Mouse (Mus musculus) neural tube, embryonic 13.5 days (tissue): ENCODE data around the gene Ctdsp2. TPM values are rescaled to one million over a fixed set of nuclear protein-coding genes. Genes with fewer than 3 reads are reported as not detected.

Experiments
- ATAC-seq: fragments of 200-750 bp; cut with Nextera tagmentation; 2 replicates; pipeline ENCODE4 v1.8.0; 2017; ENCODE audit warnings: low read depth, mild to moderate bottlenecking, moderate TSS enrichment, moderate library complexity
- H3K27ac ChIP-seq: fragments of 300-500 bp; sonication (generic); replicated peaks from 2 replicates; pipeline ENCODE4 v1.5.1; 2015; ENCODE audit warnings: moderate library complexity, mild to moderate bottlenecking, inconsistent platforms
- H3K27me3 ChIP-seq: fragments of 300-500 bp; sonication (generic); 2 replicates; pipeline ENCODE4 v1.6.1; 2015; ENCODE audit warnings: mild to moderate bottlenecking, inconsistent platforms
- H3K36me3 ChIP-seq: fragments of 300-500 bp; sonication (generic); 2 replicates; pipeline ENCODE4 v1.6.1; 2015; ENCODE audit warnings: mild to moderate bottlenecking, inconsistent platforms
- H3K4me1 ChIP-seq: fragments of 300-500 bp; sonication (generic); replicated peaks from 2 replicates; pipeline ENCODE4 v1.6.1; 2015; ENCODE audit warnings: inconsistent platforms
- H3K4me2 ChIP-seq: fragments of 300-500 bp; sonication (generic); 2 replicates; pipeline ENCODE4 v1.6.1; 2015; ENCODE audit warnings: inconsistent platforms, mild to moderate bottlenecking, moderate library complexity
- H3K4me3 ChIP-seq: fragments of 300-500 bp; sonication (generic); 2 replicates; pipeline ENCODE4 v1.5.1; 2015; ENCODE audit warnings: mild to moderate bottlenecking, inconsistent platforms
- H3K9ac ChIP-seq: fragments of 300-500 bp; sonication (generic); 2 replicates; pipeline ENCODE4 v1.6.1; 2015; ENCODE audit warnings: moderate library complexity, mild to moderate bottlenecking, inconsistent platforms
- H3K9me3 ChIP-seq: fragments of 300-500 bp; sonication (generic); 2 replicates; pipeline ENCODE4 v1.6.1; 2016; ENCODE audit warnings: inconsistent platforms
- WGBS: fragments of 180-500 bp; shearing (Covaris S2); methylation state at CpG from one replicate; pipeline ENCODE4 v1.1.7; 2015; 5-methylcytosine and 5-hydroxymethylcytosine counted together
- polyA plus RNA-seq: library from polyadenylated mRNA; unstranded; fragments of >200 nt; fragmentation: Nextera tagmentation; extraction: Ambion mirVana; gene quantifications from 2 replicates; pipeline ENCODE4 v1.2.1, GENCODE M21; 2015

Ctdsp2 gene
- polyA plus RNA-seq, 1 experiment from 2014 or later: 21.9 TPM

DNA sequence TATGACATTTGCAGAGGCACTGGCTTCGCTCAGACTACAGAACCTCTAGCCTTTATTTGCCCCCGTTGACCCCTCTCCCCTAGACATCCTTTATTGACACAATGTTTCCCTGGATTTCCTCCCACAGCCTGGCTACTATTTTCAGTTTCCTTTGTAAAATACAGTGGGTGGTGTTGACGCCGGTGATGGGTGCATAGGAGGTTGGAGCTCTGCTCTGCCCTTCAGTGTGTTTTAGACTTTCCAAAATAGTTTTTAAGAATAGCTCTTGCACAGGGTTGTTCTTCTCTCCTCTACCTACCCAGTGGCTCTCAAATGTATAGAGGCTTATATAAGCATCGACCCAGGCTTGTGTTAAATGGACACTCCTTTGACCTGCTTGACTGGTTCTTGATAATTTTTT, 28.7 kb upstream of the Ctdsp2 start:
- WGBS: 68% methylated on average over 5 of the region's 5 CpGs
- no peak for ATAC-seq

DNA sequence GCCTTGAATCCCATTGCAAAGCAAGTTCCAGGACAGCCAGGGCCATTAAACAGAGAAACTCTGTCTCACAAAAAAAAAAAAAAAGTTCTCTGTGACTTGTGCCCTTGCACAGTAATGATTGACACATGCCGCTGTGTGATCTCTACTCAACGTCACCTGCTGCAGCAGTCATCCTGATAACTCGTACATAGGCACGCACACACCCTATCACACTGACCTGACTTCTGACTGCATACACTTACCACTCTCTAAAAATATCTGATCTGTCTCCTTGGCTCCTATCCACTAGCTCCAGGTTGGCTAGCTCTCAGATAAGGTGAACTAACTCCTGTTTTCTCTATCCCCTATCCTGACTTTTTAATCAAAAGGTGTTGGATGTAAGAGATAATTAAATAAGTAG, 27.9 kb upstream of the Ctdsp2 start:
- no peak for ATAC-seq
- H3K27me3 ChIP-seq: peaks cover 33% of the 10 kb centered on the region
- no peaks in the 10 kb centered on the region for H3K4me1 ChIP-seq

More for the DNA sequence above, 28.7 kb upstream of the Ctdsp2 start:
- no peaks in the 10 kb centered on the region for H3K4me1 ChIP-seq
- H3K27me3 ChIP-seq: peaks cover 25% of the 10 kb centered on the region
- no peaks in the 10 kb centered on the region for H3K36me3 ChIP-seq
- H3K9ac ChIP-seq: no peak overlapping the region
- H3K27ac ChIP-seq: no peak overlapping the region
- peaks cover 6% of the 10 kb centered on the region; the same call in 1 of the 2 replicates for H3K9me3 ChIP-seq
- no peak overlapping the region for H3K4me3 ChIP-seq
- no peak overlapping the region for H3K4me2 ChIP-seq

DNA sequence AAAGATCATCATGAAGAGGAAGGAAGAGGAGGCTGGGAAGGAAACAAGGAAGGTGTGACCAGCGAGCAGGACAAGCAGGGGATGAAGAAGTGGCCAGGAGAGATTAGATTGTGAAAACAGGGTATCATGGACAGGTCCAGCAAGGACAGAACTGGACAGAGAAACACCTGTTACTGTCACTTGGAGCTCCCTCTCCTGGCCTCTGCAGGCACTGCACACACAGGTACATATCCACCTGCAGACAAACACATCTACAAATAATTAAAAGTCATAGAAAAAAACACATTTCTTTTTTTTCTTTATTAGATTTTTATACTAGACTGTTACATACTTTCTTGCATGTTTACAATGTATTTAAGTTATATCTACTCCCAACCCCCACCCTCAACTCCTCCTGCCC, 26.1 kb upstream of the Ctdsp2 start:
- Histone ChIP-seq H3K9me3 (no peaks in the 10 kb centered on the region), H3K27ac (no peak overlapping the region), H3K4me2 (no peak overlapping the region), H3K4me1 (peaks cover 12% of the 10 kb centered on the region), H3K9ac (no peak overlapping the region), H3K36me3 (no peaks in the 10 kb centered on the region), H3K27me3 (peaks cover 46% of the 10 kb centered on the region), H3K4me3 (no peak overlapping the region)
- no peak for ATAC-seq
- WGBS: 92% methylated on average over 1 of the region's 1 CpGs

More for the DNA sequence above, 27.9 kb upstream of the Ctdsp2 start:
- H3K9me3 ChIP-seq: peaks cover 5% of the 10 kb centered on the region; the same call in 1 of the 2 replicates
- 96% methylated on average over 4 of the region's 4 CpGs for WGBS
- H3K4me3 ChIP-seq: no peak overlapping the region
- no peak overlapping the region for H3K9ac ChIP-seq
- no peak overlapping the region for H3K4me2 ChIP-seq
- H3K36me3 ChIP-seq: no peaks in the 10 kb centered on the region
- no peak overlapping the region for H3K27ac ChIP-seq

DNA sequence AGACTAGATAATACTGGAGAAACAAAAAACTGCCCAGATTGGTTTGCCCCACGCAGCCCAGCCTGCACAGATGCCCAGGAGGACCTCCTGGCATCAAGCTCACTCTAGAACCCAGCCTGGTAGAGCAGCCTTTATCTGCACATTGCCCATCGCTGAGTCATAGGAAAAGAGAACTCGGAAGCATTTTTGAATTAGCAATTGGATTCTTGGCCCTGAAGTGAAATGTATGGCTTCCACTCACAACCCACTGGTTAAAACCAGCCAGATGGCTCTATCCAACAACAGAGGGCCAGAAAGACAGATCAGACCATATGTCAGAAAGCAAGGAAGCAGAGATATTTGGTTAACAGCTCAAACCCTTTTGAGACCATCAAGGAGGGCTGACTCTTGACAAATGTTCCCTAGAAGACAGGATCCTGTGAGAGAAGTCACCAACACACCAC, 25.5 kb upstream of the Ctdsp2 start:
- Histone ChIP-seq H3K4me1 (peaks cover 18% of the 10 kb centered on the region), H3K36me3 (no peaks in the 10 kb centered on the region), H3K27ac (no peak overlapping the region), H3K27me3 (peaks cover 46% of the 10 kb centered on the region), H3K4me3 (no peak overlapping the region), H3K4me2 (no peak overlapping the region), H3K9me3 (no peaks in the 10 kb centered on the region), H3K9ac (no peak overlapping the region)
- 89% methylated on average over 3 of the region's 3 CpGs for WGBS
- no peak for ATAC-seq

DNA sequence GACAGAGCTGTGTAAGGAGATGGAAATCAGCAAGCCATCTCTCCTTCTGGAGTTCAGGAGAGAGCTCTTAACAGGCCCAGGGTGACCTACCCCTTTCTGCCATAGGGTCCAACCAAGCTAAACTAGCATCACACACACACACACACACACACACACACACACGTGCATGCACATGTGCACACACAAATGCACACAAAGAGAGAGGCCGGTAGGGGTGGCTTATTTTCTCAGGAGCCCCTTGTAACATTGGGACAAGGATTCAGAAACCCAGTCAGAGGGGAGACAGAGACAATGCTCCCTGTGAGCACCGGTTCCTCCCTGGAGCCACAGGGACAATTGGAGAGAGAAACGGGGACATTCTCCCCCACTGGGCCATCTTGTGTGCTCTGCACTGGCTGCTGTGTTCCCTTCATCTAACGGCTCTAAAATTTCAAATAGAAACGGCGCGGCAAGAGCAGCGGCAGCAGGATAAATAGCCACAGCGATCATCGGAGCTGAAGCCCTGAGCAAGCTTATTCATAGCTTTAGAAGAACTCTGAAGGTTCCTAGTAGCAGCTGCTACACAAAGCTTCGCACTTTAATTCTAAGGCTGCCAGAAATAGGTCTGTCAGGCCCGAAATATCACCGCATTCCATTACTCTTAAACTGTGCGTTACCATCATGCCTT, 21.7 kb upstream of the Ctdsp2 start:
- Histone ChIP-seq H3K4me2 (peak overlapping the region; percentile 47), H3K27ac (peak overlapping the region; percentile 82), H3K9me3 (no peaks in the 10 kb centered on the region), H3K36me3 (no peaks in the 10 kb centered on the region), H3K9ac (peak overlapping the region; percentile 49), H3K4me1 (peaks cover 21% of the 10 kb centered on the region), H3K4me3 (peak overlapping the region; percentile 17; the same call in 1 of the 2 replicates), H3K27me3 (peaks cover 64% of the 10 kb centered on the region)
- 4% methylated on average over 15 of the region's 15 CpGs for WGBS
- peak; percentile 25; the same call in 1 of the 2 replicates for ATAC-seq

DNA sequence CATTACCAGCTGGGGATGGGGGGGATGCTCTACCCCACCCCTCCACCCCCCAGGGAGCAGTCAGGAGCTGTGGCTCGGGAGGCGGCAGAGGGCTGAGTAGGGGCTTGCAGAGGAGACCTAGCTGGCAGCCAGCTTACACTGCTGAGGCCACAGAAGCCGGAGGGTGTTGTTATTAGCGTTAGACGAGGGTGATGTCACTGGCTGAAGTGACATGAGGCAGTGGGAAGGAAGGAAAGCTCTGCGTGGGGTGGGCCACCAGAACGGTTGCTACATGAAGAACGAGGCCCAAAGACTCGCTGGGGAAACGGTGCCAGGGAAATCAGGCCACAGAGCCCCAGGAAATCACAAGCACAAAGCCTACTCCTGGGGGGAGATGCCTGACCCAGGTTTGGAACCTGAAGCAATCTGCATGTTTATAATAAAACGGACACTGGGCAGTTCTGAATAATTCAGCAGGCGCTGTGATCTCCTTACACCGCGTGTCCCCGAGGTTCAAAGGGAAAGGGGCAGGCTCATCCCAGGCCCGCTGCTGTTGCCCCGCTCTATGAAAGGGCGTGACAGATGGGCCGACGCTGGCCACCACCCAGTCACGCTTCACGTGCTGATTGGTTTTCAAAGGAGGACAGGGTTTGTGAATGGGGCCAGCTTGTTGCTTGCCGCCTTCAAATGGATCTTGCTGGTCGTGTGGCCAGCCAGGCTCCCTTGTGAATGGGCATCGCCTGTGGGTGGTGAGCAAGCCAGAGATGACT, 21.0 kb upstream of the Ctdsp2 start:
- peak; percentile 87 for ATAC-seq
- Histone ChIP-seq H3K4me3 (peak overlapping the region; percentile 17), H3K9ac (peak overlapping the region; percentile 49), H3K4me2 (peak overlapping the region; percentile 47), H3K27ac (peak overlapping the region; percentile 82), H3K36me3 (no peaks in the 10 kb centered on the region), H3K9me3 (no peaks in the 10 kb centered on the region), H3K27me3 (peaks cover 71% of the 10 kb centered on the region), H3K4me1 (peaks cover 28% of the 10 kb centered on the region)
- under 1% methylated on average over 25 of the region's 25 CpGs for WGBS

DNA sequence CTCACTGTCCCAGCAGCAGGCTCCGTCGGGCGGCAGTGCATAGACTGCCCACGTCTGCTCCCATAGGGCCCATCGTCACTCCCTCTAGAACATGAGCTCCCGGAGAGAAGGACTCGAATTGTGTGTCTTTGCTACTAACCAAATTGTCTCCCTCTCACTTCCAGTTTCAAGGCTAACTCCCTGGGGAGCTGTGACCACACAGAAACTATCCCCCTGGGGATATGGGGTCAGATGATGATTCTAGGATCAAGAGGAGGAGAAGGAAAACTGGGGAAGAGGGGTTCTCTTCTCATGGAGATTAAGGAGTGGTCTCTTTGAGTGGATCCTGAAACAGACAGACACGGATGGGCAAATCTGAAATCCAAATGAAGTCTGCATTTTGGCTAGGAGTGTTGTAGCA, 18.0 kb upstream of the Ctdsp2 start:
- 78% methylated on average over 8 of the region's 8 CpGs for WGBS
- peaks cover 74% of the 10 kb centered on the region for H3K27me3 ChIP-seq

DNA sequence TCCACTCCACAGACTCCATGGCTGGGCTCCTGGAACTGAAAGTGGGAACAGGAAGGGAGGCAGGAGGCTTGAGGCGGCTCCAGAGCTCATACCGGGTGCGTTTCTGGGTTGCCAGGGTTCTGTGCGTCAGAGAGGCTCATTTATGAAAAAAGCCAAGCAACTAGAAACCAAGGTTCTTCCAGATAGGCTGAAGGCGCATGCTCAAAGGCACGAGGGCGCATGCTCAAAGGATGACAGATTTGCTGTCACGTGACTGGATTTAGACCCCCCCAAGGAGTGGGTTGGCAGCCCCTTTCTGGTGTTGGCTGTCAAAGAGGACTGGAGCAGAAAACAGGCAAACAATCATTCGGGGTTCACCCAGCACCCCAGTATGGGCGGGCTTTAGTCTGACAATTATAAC, 16.8 kb upstream of the Ctdsp2 start:
- WGBS: 63% methylated on average over 10 of the region's 10 CpGs
- H3K9me3 ChIP-seq: no peaks in the 10 kb centered on the region
- no peak overlapping the region for H3K4me2 ChIP-seq
- H3K4me1 ChIP-seq: peaks cover 23% of the 10 kb centered on the region
- ATAC-seq: no peak
- peaks cover 66% of the 10 kb centered on the region for H3K27me3 ChIP-seq
- H3K27ac ChIP-seq: no peak overlapping the region; the same call in 1 of the 2 replicates
- no peak overlapping the region for H3K9ac ChIP-seq
- no peak overlapping the region for H3K4me3 ChIP-seq
- no peaks in the 10 kb centered on the region for H3K36me3 ChIP-seq

More for the DNA sequence above, 18.0 kb upstream of the Ctdsp2 start:
- Histone ChIP-seq H3K9ac (no peak overlapping the region), H3K27ac (no peak overlapping the region), H3K4me1 (peaks cover 29% of the 10 kb centered on the region), H3K4me3 (no peak overlapping the region), H3K9me3 (no peaks in the 10 kb centered on the region), H3K36me3 (no peaks in the 10 kb centered on the region), H3K4me2 (no peak overlapping the region)
- no peak for ATAC-seq

DNA sequence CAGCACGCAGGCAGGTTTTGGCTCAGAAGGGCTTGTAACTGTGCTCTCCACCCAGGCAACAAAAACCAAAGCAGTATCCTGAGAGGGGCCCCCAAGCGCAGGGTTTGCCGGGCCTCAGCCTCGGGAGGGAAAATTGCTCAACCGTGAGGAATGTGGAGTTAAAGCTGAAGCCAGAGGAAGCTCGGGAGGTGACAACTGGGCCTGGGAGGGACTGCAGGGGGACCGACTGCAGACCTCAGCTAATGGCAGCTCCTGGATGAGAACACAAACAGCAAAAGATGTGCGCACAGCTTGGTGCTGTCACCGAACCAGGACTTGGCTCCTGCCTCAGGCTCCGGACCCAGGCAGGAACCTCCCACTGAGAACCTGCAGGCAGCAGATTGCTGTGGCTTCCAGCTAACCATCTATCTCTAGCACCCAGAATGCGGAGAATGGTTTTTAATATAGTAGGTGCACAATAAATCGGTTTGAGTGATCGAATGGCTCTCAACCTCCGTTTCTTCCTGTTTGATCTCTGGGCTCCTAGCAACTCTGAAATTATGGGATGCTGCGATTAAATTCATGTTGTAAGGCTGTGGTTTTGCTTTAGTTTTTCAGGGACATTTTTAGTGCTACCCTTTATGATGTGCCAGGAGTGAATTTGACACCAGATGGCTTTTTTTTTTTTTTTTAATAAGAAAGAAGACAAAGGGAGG, 16.1 kb upstream of the Ctdsp2 start:
- Histone ChIP-seq H3K9me3 (no peaks in the 10 kb centered on the region), H3K27me3 (peaks cover 65% of the 10 kb centered on the region), H3K27ac (no peak overlapping the region; the same call in 1 of the 2 replicates), H3K4me3 (no peak overlapping the region), H3K9ac (no peak overlapping the region), H3K4me2 (no peak overlapping the region), H3K4me1 (peaks cover 17% of the 10 kb centered on the region), H3K36me3 (no peaks in the 10 kb centered on the region)
- 28% methylated on average over 15 of the region's 15 CpGs for WGBS
- no peak for ATAC-seq

DNA sequence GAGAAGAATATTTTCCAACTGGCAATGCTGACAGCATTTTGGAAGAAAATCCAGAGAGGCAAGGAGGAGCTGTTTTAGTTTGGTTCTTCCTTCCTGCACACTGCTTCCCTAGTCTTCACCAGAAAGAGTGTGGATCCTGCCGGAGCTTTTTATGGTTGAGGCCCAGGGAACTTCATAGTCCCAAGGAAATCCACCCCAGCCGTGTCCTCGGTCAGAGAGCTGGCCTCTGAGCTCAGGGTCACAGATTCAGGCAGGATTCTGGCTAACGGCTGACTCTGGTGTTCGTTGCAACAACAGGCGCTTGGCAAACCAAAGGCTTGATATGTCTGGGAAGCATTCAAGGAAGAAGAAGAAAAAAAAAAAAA, 15.6 kb upstream of the Ctdsp2 start:
- no peak for ATAC-seq
- Histone ChIP-seq H3K27ac (0 out of 2 replicates have a peak overlapping the region, but pooled peaks have one; percentile 18), H3K4me3 (no peak overlapping the region), H3K4me2 (no peak overlapping the region), H3K4me1 (peaks cover 11% of the 10 kb centered on the region), H3K36me3 (no peaks in the 10 kb centered on the region), H3K27me3 (peaks cover 65% of the 10 kb centered on the region), H3K9ac (no peak overlapping the region), H3K9me3 (no peaks in the 10 kb centered on the region)
- WGBS: 35% methylated on average over 6 of the region's 6 CpGs

DNA sequence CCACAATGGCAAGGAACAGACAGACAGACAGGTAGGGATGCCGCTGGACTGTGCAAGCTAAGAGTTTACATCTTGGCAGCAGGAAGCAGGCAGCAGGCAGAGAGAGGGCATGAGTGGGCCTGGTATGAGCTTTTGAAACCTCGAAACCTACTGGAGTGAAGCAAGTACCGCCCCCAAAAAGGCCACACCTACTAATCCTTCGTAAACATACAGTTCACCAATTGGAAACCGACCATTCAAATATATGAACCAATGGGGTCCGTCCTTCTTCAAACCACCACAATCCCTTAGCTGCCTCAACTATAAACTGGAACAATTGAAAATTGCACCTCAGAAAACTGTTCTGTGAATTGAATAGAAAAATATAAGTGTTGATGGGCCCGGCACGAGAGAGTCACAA, 14.7 kb upstream of the Ctdsp2 start:
- WGBS: 85% methylated on average over 8 of the region's 8 CpGs

More for the DNA sequence above, 14.7 kb upstream of the Ctdsp2 start:
- H3K4me2 ChIP-seq: no peak overlapping the region
- H3K27ac ChIP-seq: no peak overlapping the region
- no peaks in the 10 kb centered on the region for H3K36me3 ChIP-seq
- no peak overlapping the region for H3K4me3 ChIP-seq
- peaks cover 63% of the 10 kb centered on the region for H3K27me3 ChIP-seq
- ATAC-seq: no peak
- peaks cover 11% of the 10 kb centered on the region for H3K4me1 ChIP-seq
- no peaks in the 10 kb centered on the region for H3K9me3 ChIP-seq
- H3K9ac ChIP-seq: no peak overlapping the region
